Mouse (Mus musculus) lung, embryonic 15.5 days (tissue): ENCODE measurements at regions not wholly inside any gene's neighbourhood (a gene's known extent, or its start where the extent isn't known, plus 50 kb on each side); places are given as distances from the start of the nearest gene placed in this dataset.

ENCODE experiments used
- ATAC-seq: fragments of 200-750 bp; cut with Nextera tagmentation; 2 replicates; pipeline ENCODE4 v1.8.0; 2017; ENCODE audit warnings: moderate number of reproducible peaks, borderline replicate concordance; ENCODE audit not compliant: low FRiP score, low TSS enrichment; ENCODE audit errors: extremely low read depth
- H3K27ac ChIP-seq: fragments of 300-500 bp; sonication (generic); 2 replicates; pipeline ENCODE4 v1.5.1; 2015; ENCODE audit warnings: moderate library complexity, mild to moderate bottlenecking, inconsistent platforms
- H3K27me3 ChIP-seq: fragments of 300-500 bp; sonication (generic); 2 replicates; pipeline ENCODE4 v1.6.1; 2015; ENCODE audit warnings: inconsistent platforms
- H3K36me3 ChIP-seq: fragments of 300-500 bp; sonication (generic); 2 replicates; pipeline ENCODE4 v1.6.1; 2015; ENCODE audit warnings: inconsistent platforms
- H3K4me1 ChIP-seq: fragments of 300-500 bp; sonication (generic); 2 replicates; pipeline ENCODE4 v1.6.1; 2015; ENCODE audit warnings: inconsistent platforms
- H3K4me2 ChIP-seq: fragments of 300-500 bp; sonication (generic); 2 replicates; pipeline ENCODE4 v1.6.1; 2015; ENCODE audit warnings: inconsistent platforms, mild to moderate bottlenecking, moderate library complexity
- H3K4me3 ChIP-seq: fragments of 300-500 bp; sonication (generic); 2 replicates; pipeline ENCODE4 v1.5.1; 2015; ENCODE audit warnings: mild to moderate bottlenecking, inconsistent platforms
- H3K9ac ChIP-seq: fragments of 300-500 bp; sonication (generic); 2 replicates; pipeline ENCODE4 v1.6.1; 2015; ENCODE audit warnings: inconsistent platforms
- H3K9me3 ChIP-seq: fragments of 300-500 bp; sonication (generic); 2 replicates; pipeline ENCODE4 v1.6.1; 2016; ENCODE audit warnings: inconsistent platforms
- WGBS: fragments of 180-500 bp; shearing (Covaris S2); methylation state at CpG from one replicate; pipeline ENCODE4 v1.1.7; 2015; 5-methylcytosine and 5-hydroxymethylcytosine counted together

DNA sequence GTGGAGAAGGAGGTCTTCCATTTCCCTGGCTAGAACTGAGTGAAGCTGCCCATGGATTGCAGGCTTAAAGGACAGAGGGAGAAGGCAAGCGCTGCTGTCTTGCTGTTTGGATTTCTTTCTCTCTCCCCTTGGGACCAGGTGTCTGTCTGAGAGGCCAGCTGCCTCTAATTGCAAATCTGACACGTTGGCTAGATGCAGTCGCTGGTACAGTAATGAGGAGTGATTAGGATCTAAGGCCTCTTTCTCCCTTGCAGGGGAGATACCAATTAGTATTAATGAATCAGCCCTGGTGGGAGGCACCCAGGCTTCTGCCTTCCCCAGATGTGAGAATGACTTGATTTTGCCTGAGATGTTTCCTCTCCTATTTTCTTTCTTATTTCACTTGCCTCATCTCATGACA lies 100.1 kb upstream of the Lyplal1 start:
- Histone ChIP-seq H3K9ac (no peak overlapping the region), H3K4me2 (no peak overlapping the region), H3K9me3 (no peaks in the 10 kb centered on the region), H3K27me3 (no peaks in the 10 kb centered on the region), H3K27ac (no peak overlapping the region), H3K36me3 (no peaks in the 10 kb centered on the region), H3K4me1 (0 out of 2 replicates have a peak, but pooled peaks cover 3% of the 10 kb centered on the region), H3K4me3 (no peak overlapping the region)
- no peak for ATAC-seq
- WGBS = 33% methylated on average over 3 of the region's 3 CpGs

DNA sequence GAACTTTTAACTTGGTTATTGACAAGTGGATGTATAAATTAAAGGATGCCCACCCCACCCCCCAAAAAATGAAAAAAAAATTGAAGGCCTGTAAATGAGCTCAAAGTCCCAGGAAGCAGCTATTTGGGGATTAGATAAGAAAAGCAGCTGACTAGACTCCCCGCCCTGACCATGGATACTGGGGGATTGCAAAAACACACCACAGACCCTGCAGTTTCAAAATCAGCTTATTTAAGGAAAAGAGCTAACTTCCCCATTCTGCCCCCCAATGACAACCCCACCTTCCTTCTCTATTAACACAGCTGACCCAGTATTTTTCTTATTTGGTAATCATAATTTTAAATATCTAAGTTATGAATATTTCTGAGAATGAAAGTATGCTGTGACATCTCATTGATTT lies 87.0 kb upstream of the Lyplal1 start:
- H3K27ac ChIP-seq = no peak overlapping the region
- no peak overlapping the region for H3K4me2 ChIP-seq
- no peaks in the 10 kb centered on the region for H3K36me3 ChIP-seq
- WGBS = 87% methylated on average over 1 of the region's 1 CpGs
- H3K27me3 ChIP-seq = no peaks in the 10 kb centered on the region
- no peaks in the 10 kb centered on the region for H3K9me3 ChIP-seq
- no peaks in the 10 kb centered on the region for H3K4me1 ChIP-seq
- no peak overlapping the region for H3K4me3 ChIP-seq
- ATAC-seq = no peak
- H3K9ac ChIP-seq = no peak overlapping the region

DNA sequence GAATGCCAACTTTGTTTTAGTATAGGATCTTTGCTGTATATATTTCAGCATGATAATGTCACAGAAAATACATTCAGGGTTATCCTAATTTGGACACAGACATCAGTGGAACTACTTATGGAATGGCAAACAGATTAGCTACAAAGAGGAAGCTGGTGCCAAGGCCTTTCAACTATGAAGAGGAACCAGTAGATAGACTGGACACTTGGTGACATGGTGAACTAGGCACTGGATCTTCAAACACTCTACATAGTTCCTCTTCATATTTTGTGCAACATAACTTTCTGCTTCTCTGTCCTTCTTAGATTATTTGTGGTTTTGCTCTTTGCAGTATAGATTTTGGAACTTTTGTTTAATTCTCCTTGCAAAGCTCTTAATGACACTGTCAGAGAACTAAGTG lies 85.4 kb upstream of the Lyplal1 start:
- Histone ChIP-seq H3K27me3 (no peaks in the 10 kb centered on the region), H3K27ac (no peak overlapping the region), H3K4me1 (no peaks in the 10 kb centered on the region), H3K4me3 (no peak overlapping the region), H3K36me3 (no peaks in the 10 kb centered on the region), H3K4me2 (no peak overlapping the region), H3K9ac (no peak overlapping the region), H3K9me3 (no peaks in the 10 kb centered on the region)
- no peak for ATAC-seq

DNA sequence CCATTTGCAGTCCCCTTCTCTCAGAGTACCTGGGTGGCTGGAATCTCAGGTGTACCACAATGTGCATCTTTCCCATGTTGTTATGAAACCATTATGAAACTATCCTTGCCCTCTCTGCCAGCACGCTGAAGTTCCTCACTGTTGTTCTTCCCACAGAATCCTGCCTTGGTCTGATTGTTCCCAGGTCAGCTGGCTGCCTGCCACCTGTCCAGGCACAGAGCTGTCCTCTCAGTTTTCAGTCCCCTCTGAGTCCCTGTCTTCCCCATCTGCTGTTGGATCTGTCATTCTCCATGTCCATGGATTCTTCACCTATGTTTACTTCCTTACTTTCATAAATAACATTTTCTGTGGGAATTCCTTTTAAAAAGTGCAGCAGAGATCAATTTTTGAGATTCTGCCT lies 81.3 kb upstream of the Lyplal1 start:
- Histone ChIP-seq H3K36me3 (no peaks in the 10 kb centered on the region), H3K4me3 (no peak overlapping the region), H3K4me1 (no peaks in the 10 kb centered on the region), H3K9me3 (no peaks in the 10 kb centered on the region), H3K9ac (no peak overlapping the region), H3K27me3 (no peaks in the 10 kb centered on the region), H3K27ac (no peak overlapping the region), H3K4me2 (no peak overlapping the region)
- ATAC-seq = no peak
- WGBS = 74% methylated on average over 1 of the region's 1 CpGs

DNA sequence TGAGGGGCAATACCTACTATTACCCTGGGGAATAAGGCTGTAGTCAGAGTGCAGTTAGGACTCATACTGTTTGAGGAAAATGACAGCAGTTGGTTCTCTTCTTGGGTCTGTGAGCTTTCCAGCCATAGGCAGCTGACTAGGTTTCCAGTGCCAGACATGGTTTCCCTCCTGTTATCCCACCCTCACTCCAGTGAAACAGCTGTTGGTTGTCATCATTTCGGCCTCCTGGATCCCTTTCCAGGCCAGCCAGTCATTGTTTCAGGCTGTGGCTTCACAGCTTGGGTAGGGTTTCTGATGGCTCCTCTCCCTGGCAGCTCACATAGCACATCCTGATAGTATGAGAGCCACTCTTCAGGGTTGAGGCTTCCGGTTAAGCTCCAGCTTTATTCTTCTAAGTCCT lies 79.9 kb upstream of the Lyplal1 start:
- no peak overlapping the region for H3K4me3 ChIP-seq
- no peaks in the 10 kb centered on the region for H3K9me3 ChIP-seq
- H3K9ac ChIP-seq = no peak overlapping the region
- 79% methylated on average over 2 of the region's 2 CpGs for WGBS
- ATAC-seq = no peak
- no peaks in the 10 kb centered on the region for H3K4me1 ChIP-seq
- H3K27ac ChIP-seq = no peak overlapping the region
- no peak overlapping the region for H3K4me2 ChIP-seq
- H3K27me3 ChIP-seq = no peaks in the 10 kb centered on the region
- no peaks in the 10 kb centered on the region for H3K36me3 ChIP-seq

DNA sequence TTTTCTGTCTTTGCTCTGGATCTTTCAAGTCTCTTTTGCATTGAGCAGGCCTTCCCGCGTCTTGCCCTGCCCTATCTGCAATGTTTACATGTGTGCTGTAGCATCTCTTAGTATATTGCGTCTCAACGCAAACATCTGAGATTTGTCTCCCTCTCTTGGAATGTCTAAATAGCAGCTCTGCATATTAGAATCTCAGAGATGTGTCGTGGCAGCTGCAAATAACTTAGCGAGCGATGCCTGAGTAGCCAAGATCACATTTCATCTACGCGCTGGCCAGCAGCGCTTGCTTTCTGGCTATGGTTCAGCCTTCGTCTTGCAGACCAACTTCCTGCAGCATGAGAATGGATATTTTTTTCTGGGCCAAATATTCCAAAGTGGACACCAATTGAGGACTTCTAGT lies 72.3 kb upstream of the Lyplal1 start:
- 32% methylated on average over 11 of the region's 11 CpGs for WGBS
- H3K4me1 ChIP-seq = peaks cover 10% of the 10 kb centered on the region
- H3K36me3 ChIP-seq = no peaks in the 10 kb centered on the region
- H3K4me2 ChIP-seq = no peak overlapping the region
- ATAC-seq = peak; percentile 78; the same call in 1 of the 2 replicates
- no peaks in the 10 kb centered on the region for H3K27me3 ChIP-seq
- no peak overlapping the region for H3K9ac ChIP-seq
- no peak overlapping the region for H3K4me3 ChIP-seq
- no peaks in the 10 kb centered on the region for H3K9me3 ChIP-seq
- peak overlapping the region; percentile 48 for H3K27ac ChIP-seq

DNA sequence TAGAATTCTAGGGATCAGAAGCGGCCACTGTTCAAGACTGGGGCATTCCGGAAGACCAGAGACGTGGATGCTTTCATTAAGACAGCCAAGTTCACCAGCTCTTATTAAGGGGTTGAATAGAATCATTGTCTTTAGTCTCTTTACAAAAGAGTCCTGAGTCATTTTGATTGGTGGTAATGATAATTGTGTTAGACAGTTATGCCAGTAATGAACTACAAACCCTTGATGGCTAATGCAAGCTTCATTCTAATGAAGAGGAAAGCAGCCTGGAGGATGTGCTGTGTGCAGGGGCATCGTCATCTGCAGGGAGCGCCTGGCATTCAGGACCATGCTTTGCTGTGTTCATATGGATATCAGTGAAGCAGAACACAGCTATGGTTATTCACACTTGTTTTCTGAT lies 70.3 kb upstream of the Lyplal1 start:
- no peak overlapping the region for H3K4me3 ChIP-seq
- no peaks in the 10 kb centered on the region for H3K27me3 ChIP-seq
- no peak for ATAC-seq
- H3K27ac ChIP-seq = no peak overlapping the region
- H3K9ac ChIP-seq = no peak overlapping the region
- WGBS = 93% methylated on average over 5 of the region's 5 CpGs
- H3K4me2 ChIP-seq = no peak overlapping the region
- no peaks in the 10 kb centered on the region for H3K36me3 ChIP-seq
- peaks cover 23% of the 10 kb centered on the region for H3K4me1 ChIP-seq
- no peaks in the 10 kb centered on the region for H3K9me3 ChIP-seq

DNA sequence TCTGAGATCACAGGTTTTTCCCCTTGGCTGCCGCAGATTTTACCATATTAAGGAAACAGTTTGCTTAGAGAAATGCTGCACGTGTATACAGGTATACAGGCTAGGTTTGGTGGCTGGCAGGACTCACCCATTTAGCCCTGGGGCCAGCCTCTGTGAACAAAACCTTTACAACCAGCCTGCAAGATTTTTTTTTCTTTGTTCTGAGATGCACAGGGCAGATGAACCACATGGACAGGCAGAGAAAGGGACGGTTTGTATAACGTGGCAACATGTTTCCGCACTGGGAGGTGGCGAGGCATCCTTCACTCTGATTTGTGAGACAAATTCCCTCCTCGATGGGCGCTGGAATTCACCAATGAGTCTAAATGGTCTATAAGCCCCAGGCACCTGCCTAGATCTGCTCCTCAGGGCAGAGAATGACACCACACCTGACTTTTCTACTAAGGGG lies 66.1 kb upstream of the Lyplal1 start:
- no peak for ATAC-seq

DNA sequence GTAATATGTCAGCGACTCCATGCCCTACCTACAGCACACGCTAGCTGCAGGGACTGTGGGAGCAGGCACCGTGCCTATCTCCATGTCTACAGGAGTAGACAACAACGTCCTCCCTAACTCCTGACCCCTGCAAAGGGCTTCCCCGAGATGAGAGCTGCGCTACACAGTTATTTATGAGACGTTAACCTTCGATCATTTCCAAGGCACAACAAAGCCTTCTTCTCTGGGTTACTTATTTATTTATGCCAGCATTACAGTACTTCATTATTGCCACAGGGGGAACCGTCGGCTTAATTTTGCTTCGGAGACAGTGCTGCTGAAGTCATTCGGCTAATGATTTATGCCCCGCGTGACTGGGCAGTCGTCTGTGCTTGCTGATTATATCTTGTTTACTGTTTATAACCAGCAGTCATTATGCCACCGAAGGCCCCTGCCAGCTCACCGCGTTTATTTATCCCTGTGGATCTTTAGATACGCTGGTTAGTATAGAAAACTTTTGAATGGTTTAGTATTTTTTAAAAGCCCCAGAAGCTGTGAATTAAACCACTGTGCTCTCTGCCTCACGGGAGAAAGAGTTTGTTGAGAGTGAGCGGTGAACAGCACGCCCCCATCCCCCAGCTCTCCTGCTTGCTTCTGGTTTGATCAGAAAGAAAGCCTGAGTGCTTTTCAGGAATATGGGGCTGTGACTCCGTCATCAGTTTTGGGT lies 65.5 kb upstream of the Lyplal1 start:
- Histone ChIP-seq H3K4me1 (peaks cover 15% of the 10 kb centered on the region), H3K27me3 (no peaks in the 10 kb centered on the region), H3K4me2 (peak overlapping the region; percentile 47), H3K9me3 (no peaks in the 10 kb centered on the region), H3K36me3 (no peaks in the 10 kb centered on the region), H3K4me3 (peak overlapping the region; percentile 19; the same call in 1 of the 2 replicates), H3K27ac (peak overlapping the region; percentile 35; the same call in 1 of the 2 replicates), H3K9ac (0 out of 2 replicates have a peak overlapping the region, but pooled peaks have one; percentile 13)
- ATAC-seq = 0 out of 2 replicates have a peak, but pooled peaks have one; percentile 59
- 14% methylated on average over 23 of the region's 23 CpGs for WGBS

More for the DNA sequence above, 66.1 kb upstream of the Lyplal1 start:
- H3K4me3 ChIP-seq = no peak overlapping the region
- 0 out of 2 replicates have a peak overlapping the region, but pooled peaks have one; percentile 13 for H3K9ac ChIP-seq
- H3K4me2 ChIP-seq = peak overlapping the region; percentile 47
- peak overlapping the region; percentile 35; the same call in 1 of the 2 replicates for H3K27ac ChIP-seq
- H3K36me3 ChIP-seq = no peaks in the 10 kb centered on the region
- WGBS = 55% methylated on average over 8 of the region's 8 CpGs
- H3K27me3 ChIP-seq = no peaks in the 10 kb centered on the region
- no peaks in the 10 kb centered on the region for H3K9me3 ChIP-seq
- peaks cover 15% of the 10 kb centered on the region for H3K4me1 ChIP-seq

DNA sequence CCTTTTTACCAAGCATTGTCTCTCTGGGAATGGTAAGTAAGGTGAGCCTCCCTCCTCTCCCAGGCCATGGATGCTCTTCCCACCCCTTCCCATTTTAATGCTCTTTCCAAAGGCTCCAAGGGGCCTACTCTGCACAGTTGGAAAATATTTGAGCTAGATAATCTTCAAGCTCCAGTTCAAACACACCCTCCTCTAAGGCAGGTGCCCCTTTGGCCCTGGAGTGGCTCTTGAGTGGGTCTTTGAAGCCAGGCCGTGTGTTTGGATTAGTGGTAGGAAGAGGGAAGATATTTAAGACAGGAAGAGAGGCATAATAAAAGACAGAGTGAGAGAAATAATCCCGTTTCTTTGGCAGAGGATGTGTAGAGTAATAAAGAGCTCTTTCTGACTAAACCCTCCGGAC lies 59.9 kb upstream of the Lyplal1 start:
- Histone ChIP-seq H3K27me3 (no peaks in the 10 kb centered on the region), H3K9ac (no peak overlapping the region), H3K4me2 (no peak overlapping the region), H3K4me1 (no peaks in the 10 kb centered on the region), H3K27ac (peak overlapping the region; percentile 60), H3K4me3 (no peak overlapping the region), H3K36me3 (no peaks in the 10 kb centered on the region), H3K9me3 (no peaks in the 10 kb centered on the region)
- ATAC-seq = peak; percentile 79
- 26% methylated on average over 3 of the region's 3 CpGs for WGBS

DNA sequence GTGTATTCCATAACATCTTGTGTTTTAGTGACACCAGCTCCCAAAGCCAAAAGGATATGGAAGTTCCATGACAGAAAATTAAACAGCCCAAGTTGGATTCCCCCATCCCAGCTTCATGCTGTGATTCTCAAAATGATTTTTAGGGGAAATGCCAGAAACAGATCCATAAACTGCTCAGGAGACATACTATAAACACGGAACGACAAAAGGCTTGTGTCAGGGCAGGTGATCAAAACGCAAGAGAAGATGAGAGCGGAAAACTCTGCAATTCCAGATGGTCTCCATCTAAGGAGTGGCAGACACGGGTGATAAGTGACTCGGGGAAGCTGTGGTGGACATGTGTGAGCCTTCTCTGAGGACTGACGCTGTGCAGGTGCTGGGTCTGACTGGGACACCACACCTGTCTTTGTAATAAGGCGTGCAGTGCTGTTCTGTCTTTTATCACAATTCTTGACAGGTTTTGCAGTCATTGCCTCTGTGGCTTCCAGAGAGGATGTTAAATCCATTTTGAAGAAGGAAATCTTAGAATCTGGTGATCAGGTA lies 56.4 kb upstream of the Lyplal1 start:
- no peak overlapping the region for H3K4me3 ChIP-seq
- WGBS = 30% methylated on average over 8 of the region's 8 CpGs
- no peaks in the 10 kb centered on the region for H3K4me1 ChIP-seq

DNA sequence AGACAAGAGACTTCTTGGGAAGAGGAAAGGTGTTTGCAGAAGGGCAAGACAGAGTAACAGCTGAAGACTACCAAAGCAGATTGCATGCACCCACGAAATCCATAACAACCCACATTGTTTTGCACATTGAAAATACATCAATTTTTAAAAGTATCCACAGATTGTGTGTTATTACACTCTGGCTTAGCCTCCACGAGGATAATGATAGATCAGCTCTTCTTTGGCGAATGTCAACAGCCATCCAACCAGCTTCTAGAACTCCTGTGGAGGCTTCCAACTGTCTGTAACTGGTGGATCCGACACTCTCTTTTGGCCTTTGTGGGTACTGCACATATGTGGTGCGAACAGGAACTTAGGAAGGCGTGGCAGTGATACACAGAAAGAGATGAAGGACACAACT lies 54.6 kb upstream of the Lyplal1 start:
- H3K4me1 ChIP-seq = no peaks in the 10 kb centered on the region
- H3K4me2 ChIP-seq = no peak overlapping the region
- no peak for ATAC-seq
- H3K36me3 ChIP-seq = no peaks in the 10 kb centered on the region
- no peaks in the 10 kb centered on the region for H3K27me3 ChIP-seq
- no peak overlapping the region for H3K27ac ChIP-seq
- no peak overlapping the region for H3K4me3 ChIP-seq
- no peak overlapping the region for H3K9ac ChIP-seq
- WGBS = 80% methylated on average over 6 of the region's 6 CpGs
- H3K9me3 ChIP-seq = no peaks in the 10 kb centered on the region

More for the DNA sequence above, 56.4 kb upstream of the Lyplal1 start:
- no peak overlapping the region for H3K9ac ChIP-seq
- H3K36me3 ChIP-seq = no peaks in the 10 kb centered on the region
- no peaks in the 10 kb centered on the region for H3K27me3 ChIP-seq
- no peak overlapping the region for H3K4me2 ChIP-seq
- no peaks in the 10 kb centered on the region for H3K9me3 ChIP-seq
- H3K27ac ChIP-seq = no peak overlapping the region
- ATAC-seq = no peak
